Mouse (Mus musculus): ENCODE data around the gene Sec14l2.

GRCm38 (mm10) chr11:4148120-4148519, 24.9 kb upstream of the Sec14l2 start:
- TF ChIP-seq CTCF (IDR thresholded peaks at IDR 0.05; ENCODE audit: borderline replicate concordance, extremely low read depth, insufficient read depth, insufficient read length) (no peak), POLR2A (IDR thresholded peaks at IDR 0.05; ENCODE audit: borderline replicate concordance, extremely low read depth, insufficient read depth, insufficient read length, poor library complexity, severe bottlenecking) (no peak)

All from brain, embryonic 14.5 days (tissue).